Mouse (Mus musculus): ENCODE results near the gene Eif3a.
A peak's percentile ranks its signal among the peaks of the same experiment; 100 is the strongest.

Gene Eif3a

DNA sequence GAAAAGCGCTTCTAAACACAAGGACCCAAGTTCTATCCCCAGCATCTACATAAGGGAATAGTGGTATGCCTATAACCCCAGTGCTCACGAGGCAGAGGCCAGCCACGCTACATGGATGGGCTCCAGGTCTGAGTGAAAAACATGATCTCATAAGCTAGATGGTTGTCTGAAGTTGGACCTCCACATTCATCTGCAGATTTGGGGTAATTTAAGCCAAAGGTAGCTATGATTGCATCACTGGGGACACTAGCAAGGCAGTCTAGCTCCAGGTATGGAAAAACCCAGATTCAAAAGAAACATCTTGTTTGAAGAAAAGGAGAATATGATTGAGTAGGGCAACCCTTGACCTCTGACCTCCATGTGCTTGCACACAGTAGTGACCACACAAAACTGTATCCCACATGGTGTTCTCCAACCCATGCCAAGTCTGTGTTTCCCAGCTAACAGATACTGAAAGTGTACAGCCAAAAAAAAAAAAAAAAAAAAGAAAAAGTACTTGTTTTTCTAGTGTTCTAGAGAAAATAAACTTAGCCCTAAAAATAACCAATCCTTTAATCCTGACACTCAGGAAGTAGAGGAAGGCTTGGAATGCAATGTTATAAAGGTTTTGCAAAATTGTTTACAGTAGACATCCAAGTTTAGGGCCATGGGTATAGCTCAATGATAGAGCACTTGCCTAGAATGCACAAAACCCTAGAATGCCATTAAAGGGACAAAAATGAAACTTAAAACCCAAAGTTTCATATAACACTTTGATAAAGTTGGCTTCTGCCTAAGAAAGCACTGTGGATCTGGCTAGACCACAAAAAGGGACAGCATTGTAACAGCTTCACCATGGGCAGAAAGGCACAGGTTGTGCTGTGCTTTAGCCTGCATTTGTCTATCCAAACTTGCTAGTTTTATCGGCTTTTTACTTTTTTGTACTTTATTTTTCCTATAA, 31.3 kb downstream of the Eif3a start:
- no peak for DNase-seq

DNA sequence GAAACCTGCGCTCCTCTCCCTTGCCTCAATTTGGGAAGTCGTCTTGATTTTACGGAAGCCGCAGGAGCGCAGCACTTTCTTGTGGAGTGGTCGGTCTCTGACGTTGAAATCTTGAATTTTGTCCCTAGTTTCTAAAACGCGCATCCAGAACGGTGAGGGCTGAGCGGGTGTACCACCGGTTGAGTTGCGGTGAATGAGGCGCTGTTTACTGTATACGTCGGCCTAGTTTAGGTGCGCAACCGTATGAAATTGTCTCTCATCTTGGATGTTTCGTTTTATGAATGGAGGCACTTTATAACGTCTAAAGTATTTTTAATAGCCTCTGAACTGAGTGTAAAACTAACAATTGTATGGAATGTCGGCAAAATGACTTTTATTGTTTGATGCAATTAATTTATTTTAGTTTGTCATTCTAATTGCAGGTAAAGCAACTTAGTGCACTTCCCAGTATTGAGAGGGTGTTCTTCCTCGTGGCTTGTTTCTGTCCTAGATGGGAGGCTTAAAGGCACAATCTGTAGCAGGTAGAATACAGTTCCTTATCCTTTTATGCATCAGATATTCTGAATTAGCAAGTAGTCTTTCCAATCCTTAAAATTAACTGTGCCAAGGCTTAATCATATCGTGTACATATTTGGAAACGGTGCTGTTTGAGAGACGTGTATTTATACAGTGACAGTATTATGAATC, 33.2 kb downstream of the Eif3a start:
- no peak for DNase-seq

DNA sequence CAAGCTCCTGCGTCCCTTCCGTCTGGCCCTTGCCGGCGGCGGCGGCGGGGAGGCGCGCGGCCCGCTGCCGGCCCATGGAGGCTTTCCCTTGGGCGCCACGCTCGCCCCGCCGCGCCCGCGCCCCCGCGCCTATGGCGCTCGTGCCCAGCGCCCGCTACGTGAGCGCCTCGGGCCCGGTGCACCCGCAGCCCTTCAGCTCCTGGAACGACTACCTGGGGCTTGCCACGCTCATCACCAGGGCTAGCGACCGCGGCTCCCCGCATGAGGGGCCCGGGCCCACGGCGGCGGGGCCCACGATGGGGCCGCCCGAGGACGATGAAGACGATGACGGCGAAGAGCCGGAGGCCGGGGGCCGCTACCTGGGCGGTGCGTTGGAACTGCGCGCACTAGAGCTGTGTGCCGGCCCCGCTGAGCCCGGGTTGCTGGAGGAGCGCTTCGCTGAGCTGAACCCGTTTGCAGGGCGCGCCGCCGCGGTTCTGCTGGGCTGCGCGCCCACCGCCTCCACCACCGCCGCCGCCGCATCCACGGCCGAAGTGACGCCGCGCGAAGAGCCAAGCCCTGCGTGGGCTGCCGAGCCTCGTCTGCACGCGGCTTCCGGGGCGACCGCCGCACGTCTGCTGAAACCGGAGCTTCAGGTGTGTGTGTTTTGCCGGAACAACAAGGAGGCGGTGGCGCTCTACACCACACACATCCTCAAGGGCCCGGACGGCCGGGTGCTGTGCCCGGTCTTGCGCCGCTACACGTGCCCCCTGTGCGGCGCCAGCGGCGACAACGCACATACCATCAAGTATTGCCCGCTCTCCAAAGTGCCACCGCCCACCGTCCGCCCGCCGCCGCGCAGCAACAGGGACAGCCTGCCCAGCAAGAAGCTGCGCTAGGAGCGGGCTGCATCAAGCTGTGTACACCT, 34.0 kb downstream of the Eif3a start:
- DNase-seq, result peak; percentile 59

DNA sequence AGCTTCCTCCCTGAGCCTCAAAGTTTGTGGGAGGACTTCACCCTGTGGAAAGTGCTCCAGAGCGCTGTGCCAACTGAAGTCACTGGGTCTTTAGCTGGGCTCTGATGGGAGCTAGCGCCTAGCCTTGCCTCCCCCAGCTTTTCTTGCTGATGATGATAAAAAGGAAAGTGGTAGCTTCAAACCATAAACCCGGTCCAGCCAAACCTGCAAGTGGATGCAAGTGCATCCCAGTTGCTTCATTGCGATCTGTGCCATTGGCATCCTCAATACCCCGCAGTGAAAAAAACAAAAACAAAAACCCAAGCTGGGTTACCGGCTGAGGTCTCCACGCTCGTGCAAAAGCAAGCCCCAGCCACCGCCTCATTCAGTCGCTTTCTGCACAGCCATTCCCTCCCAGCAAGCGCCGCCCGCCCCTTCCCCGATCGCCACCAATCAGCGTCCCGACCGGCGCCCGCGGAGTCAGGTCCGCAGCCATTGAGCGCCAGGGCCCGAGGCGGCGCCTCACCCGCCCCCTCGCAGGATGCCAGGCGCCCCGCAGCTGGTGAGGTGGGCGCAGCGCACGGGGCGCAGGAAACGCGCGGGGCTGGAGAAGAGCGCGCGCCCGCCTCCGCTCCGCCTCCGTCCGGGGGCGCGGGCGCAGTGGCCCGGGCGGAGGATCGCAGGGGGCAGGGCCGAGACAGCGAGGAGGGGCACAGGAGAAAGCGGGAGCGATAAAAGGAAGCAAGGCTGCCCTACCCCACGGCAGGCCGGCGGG, 34.8 kb downstream of the Eif3a start, which contains the start of gene Nanos1:
Gene Nanos1 (plus strand): TSS at position 550 of the 754 bp plus-strand sequence.
- DNase-seq, result peak; percentile 91

DNA sequence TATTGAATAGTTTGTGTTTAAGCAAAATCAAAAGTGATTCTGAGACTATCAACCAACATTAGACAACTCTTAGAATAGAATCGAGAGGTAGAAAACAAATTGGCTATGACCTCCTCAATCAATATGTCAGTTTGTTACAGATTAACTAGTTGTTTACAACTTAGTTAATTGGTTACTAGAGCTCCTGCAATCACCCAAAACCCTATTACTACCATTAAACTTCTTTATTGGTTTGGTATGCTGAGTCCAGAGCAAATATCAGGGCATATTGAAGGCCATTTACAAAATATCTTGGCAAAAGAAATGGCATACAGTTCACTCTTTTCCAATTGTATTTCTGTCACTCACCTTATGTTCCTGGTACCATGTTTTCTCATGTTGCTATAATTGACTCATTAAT, 42.7 kb downstream of the Eif3a start:
- no peak for DNase-seq

DNA sequence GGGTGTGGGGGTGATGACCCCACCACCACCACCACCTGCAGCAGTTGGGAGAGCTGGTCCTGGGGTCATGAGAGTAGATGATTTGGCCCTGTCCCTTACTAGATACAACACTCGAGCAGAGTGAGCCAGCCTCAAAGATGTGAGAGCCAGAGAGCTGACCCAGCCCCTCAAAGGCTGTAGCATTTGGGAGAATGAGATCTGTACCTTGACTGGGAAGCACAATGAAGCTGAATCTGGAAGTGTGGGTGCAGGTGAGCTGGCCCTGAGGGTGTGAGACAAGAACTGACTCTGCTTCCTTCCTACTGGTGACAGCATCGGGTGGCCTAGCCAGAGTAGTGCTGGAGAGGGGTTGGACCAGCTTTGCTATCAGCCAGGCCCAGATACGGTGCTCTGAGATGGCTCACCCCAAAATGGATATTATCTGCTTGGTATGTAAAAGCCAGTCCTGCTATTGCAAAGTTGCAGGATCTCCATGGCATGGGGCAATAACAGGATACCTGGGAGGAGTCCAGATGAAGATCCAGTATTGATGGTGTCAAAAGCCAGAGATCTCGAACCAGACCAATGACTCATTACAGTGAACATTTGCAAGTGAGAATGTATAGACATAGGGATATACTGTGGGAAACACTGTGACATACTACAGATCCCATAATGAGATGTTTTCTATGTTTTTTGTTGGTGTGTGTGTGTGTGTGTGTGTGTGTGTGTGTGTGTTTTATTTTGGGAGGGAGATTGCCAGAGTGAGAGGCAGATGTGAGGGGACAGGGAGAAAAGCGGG, 46.5 kb downstream of the Eif3a start:
- peak; percentile 72 for DNase-seq

DNA sequence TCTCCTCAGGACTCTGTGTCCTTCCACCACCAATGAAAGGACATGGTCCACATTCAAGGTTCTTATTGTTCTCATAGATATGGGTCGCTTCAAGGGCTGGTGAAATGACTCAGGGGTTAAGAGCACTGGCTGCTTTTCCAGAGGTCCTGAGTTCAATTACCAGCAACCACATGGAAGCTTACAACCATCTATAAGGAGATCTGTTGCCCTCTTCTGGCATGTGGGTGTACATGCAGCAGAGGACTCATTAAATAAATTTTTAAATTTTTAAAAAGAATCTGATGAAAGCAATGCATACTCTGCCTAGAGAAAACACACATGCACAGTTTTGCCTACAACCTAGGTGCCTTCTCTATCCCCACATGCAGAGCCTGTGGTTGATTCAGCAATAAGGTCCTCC, 49.9 kb downstream of the Eif3a start:
- DNase-seq, result no peak

DNA sequence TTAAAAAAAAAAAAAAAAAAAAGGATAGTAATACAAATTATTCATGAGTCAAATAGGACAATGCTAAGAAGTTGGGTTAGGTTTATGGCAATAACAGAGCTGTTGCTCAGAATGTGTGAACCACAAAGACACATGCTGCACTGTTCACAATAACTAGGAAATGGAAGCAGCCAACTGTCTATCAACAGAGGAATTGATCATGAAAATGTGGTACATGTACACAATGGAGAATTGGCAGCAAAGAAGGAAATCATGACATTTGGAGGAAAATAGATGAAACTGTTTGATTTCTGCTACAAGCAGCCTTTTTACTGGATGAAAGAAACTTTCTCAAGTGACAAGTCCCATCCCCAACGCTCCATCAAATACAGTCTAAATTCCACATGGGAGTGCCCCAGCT, 58.5 kb downstream of the Eif3a start:
- no peak for DNase-seq

DNA sequence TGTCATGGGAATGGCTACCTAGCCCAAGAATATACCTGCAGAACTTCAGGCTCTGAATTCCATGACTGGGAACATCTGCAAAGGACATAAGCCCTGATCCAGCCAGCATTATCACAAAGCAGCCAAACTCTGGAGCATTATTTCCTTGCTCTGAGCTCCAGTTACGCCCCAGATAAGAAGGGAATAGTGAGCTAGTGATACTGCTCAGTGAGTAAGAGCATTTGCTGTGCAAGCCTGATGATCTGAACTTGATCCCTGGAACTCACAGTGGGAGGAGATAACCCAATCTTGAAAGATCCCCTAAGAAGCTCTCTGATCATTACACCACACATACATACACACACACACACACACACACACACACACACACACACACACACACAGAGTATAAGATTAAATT, 59.2 kb downstream of the Eif3a start:
- no peak for DNase-seq

DNA sequence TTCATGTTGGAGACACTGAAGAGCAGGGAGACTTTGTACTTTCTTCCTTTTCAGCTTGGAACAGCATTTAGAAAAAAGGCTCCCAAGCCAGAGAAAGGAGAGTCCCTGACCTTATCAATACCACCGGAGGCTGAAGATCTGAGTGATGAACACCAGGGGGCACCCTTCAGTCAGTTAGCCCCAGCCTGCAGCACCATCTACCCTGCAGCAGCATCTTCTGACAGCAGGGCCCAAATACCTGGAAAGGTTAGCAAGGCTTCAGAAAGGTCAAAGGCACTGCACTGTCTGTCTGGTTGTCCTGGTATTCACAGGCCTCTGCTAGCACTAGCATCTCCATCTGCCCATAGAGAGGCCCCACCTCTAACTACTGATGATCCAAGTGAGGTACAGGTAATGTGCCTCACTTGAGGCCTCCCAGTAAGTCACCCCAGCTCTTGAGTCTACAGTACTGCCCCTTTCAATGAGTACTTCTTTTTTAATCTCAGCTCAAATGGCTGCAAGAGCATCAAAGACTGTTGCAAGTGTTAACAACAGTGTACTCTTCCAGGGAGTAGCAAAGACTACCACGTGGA, 60.1 kb downstream of the Eif3a start:
- peak; percentile 64 for DNase-seq

DNA sequence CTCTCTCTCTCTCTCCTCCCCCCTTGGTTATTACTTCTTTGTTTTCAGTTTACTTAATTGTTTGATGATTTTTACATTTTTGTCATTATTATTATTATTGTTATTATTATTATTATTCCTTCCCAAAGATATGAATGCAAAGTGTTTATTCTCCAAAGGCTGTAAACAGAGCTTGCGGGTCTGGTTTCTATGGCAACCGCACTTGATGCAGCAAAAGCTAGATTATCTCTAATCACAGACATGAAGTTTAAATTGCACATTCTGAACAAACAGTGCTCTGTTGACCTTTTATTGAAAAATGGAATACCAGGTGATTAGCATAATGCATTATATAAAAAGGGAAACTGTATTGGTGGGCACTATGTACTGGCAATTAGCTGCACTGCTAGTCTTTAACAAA, 74.1 kb downstream of the Eif3a start:
- no peak for DNase-seq

DNA sequence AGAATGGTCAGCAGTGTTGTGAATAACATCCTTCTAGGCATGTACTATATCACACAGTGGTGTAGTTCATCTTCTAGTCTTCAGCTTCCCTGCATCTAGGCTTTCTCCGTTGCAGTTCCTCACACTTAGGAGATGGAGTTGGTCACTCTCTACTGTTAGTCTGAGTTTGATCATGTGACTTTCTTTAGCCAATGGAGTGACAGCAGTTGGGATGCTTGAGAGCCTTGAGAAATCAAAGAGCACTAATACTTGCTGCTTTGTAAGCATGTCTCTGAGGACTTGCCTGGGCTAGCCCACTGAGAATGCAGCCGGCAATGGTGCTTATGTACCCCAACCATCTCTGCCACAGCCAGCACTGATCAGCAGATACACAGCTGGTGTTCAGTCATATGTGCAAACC, 77.9 kb downstream of the Eif3a start:
- DNase-seq, result no peak

Measured in liver (tissue).